Mouse (Mus musculus): Measurements from ENCODE around the gene Irf1.
A peak's percentile ranks its signal among the peaks of the same experiment; 100 is the strongest.

Irf1 gene

DNA sequence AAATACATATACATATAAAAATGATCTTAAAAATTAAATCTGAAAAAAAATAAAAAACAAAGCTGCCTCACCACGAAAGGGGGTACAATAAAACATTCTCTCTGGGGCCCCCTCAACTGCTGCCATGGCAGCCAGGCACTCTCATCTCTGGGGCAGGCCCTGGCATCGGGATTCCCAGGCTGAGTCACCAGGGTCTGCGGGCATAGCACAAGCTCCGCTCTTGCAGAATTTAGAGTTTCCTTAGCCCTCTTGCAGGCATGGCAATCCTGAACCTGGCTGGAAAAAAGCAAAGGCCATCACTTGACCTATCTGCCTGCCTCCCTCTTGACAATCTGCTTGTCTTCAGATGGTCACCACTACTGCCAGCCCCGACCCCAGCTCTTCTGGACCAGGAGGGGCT, 8.5 kb upstream of the Irf1 start:
- DNase-seq (ENCODE audit: low spot score): no peak

DNA sequence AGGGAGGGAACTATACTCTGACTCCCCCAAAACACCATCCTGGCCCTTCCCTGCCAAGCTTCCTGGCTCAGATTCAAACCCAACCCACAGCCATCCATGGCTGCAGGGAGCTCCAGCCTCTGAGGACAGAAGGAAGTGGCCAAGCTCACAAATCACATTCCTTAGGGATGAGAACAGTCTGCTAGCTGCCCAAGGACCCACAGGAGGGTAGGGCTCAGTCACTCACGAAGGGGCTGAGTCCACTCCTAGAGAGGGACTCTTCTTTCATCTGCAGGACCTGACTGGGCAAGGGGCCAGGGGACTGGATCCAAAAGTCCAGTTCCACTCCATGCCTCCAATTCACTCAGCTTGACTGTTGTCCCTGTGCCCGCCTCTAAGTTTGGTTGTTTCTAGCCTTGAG, 8.0 kb upstream of the Irf1 start:
- DNase-seq (ENCODE audit: low spot score): peak; percentile 48

DNA sequence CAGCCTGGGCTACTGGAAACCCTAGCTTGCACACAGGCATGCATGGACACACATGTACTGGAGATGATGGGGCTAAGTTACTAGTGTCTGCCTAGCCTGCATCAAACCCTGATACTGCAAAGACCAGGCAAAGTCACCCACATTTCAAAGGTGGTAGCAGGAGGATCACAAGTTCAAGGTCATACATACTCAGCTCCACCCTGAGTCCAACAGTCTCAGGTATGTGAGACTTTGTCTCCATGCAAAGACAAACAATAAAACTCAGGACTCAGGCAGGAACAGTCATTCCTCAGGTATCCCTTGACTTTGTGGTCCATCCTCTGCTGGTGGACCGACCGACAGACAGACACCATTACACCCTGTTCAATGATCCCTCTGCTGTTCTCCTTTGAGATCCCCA, 7.4 kb upstream of the Irf1 start:
- no peak for DNase-seq (ENCODE audit: low spot score)

DNA sequence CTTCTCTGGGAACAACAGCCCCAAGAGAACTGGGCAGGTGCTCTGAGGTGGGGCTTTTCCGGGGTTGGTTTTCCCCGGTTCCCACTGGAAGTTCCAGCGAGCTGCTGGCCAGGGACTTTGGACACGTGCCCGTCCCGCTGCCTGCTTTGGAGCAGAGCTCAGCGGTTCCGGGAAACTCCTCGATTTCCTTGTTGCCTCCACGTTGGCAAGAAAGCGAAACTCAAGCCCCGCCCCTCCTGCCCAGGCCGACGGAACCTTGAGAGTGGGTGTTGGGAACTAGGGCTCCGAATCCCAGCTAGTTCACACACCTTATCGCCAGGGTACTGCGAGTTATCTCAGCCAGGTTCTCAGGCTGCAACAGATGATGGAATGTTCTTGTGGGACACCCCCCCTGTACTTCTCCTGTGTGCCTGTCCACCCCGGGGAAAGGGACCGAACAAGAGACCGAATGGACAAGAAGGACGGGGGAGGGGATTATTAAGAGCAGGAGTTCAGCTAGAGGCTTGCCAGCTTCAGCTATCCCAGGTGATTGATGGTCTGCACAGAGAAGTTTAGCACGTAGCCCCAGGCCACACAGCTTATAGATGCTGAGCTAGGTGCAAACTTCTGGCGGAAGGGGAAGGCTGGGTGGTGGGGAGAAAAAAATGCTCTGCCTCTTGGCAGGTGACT, 6.9 kb upstream of the Irf1 start:
- peak; percentile 81 for DNase-seq (ENCODE audit: low spot score)

DNA sequence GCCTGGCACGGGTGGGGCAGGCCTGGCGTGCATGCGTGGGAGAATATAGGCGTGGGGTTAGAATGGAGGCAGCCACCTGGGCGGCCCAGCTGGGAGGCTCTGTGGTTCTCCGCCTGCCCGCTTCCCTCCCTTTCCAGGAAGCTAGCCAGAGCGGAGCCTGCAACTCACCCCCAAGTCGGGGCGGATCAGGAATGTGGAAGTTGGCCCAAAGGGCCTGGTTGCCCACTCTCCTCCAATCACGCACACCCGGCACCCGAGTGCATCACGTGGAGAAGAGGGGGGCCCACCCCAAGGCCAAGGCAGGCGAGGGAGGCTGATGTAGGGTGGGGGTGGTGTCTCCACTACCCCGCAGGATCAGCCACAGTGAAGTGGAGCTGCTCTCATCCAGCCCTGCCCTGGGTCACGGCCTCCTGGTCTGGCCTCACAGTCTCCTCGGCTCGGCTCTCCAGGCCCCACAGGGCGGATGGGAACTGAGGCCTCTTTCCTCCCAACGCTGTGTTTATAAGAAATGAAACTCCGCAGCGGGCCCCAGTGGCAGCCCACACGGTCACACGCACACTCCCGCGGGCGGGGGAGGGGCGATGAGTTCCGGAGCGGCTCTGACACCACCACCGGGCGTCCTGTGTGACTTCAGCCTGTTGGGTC, 6.2 kb upstream of the Irf1 start:
- peak; percentile 85 for DNase-seq (ENCODE audit: low spot score)

DNA sequence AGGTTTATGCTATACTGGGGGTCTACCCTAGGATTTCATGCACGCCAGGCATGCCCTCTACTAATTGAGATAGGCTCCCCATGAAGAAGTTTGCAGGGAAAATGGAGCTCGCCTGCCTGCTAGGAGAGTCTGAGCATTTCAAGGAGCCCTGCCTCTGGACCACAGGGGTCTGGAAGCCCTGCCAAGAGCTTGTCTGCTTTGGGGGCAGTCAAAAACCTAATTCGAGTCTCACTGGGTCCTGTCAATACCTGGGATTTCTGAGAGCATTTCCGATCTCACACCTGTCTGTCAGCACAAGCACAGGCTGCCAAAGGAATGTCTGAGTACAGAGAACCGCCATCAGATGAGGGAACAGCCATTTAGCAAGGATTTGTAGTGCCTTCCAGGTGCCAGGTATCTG, 5.2 kb upstream of the Irf1 start:
- no peak for DNase-seq (ENCODE audit: low spot score)

DNA sequence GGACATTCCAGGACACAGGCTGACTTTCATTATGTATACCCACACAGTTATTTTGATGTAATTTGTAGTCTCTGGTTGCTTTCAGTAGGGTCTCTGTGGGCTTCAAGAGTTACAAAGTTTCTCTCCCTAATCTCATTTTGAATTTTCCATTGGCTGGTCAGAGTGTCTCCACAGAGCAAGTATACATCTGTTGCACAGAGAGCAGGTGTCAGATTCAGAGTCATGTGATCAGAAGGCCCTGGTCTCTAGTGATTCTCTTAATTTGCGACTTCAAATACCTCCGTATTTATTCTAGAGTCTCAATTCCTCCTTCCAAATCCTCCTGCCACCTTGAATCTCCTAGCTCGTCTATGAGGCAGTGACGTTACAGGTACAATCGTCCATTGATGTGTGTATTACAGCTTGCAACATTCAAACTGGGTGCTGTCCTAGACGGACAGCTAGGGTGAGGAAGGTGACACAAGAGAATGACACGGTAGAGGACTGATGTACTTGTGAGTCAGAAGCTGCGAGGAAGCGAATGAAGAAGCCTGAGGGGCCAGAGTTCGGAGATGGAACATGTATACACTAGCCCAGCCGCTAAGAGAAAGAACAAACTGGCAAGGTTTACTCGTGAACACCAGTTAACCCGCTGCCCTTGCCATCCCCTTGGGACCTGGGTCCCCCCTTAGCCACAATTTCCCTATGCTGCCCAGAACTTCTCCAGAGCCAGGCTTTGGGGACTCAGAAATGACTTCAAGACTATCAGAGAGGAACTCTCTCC, 1.2 kb upstream of the Irf1 start:
- DNase-seq (ENCODE audit: low spot score): no peak

DNA sequence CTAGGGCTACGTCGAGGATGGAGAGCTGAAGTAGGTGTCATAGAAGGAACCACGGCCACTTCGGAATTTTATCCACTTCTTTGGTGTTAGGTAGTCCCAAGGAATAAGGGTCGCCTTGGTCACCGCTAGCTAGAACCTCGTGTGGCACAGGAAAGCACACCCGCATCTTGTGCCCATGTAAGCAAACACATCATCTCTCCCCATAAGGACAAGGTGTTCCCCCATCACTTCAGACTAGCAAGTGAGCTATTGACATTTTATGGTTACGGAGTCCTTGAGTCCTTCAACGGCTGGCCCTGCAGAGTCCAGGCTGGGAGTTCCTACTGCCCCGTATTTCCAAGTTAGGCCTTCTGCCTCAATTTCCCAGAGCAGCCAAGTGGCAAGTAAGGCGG, 633 bp upstream of the Irf1 start:
- no peak for DNase-seq (ENCODE audit: low spot score)

DNA sequence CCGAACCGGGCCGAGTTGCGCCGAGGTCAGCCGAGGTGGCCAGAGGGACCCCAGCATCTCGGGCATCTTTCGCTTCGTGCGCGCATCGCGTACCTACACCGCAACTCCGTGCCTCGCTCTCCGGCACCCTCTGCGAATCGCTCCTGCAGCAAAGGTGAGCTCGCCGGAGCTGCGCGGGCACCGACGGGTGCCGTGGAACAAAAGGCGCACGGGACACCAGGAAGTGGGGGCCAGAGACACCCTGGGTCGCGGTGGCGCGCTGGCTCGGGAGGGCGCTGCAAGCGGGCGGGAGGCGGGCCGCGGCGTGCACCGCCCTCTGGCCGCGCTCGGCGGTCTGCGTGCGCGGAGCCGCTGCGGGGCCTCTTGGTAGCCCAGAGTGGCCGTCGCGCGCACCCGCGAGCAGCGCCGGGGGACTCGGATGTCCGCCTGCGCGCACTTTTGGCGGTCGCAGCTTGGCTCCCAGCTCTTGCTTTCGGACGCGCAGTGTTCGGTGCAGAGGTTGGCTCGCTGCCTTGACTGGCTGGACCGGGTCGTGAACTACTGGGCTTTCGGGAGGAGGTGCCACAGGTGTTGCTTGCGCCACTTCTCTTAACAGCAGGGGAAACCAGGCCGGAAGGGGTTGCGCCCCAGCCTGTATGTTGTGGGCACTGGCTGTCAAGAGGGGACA, 444 bp downstream of the Irf1 start:
- peak; percentile 70 for DNase-seq (ENCODE audit: low spot score)

DNA sequence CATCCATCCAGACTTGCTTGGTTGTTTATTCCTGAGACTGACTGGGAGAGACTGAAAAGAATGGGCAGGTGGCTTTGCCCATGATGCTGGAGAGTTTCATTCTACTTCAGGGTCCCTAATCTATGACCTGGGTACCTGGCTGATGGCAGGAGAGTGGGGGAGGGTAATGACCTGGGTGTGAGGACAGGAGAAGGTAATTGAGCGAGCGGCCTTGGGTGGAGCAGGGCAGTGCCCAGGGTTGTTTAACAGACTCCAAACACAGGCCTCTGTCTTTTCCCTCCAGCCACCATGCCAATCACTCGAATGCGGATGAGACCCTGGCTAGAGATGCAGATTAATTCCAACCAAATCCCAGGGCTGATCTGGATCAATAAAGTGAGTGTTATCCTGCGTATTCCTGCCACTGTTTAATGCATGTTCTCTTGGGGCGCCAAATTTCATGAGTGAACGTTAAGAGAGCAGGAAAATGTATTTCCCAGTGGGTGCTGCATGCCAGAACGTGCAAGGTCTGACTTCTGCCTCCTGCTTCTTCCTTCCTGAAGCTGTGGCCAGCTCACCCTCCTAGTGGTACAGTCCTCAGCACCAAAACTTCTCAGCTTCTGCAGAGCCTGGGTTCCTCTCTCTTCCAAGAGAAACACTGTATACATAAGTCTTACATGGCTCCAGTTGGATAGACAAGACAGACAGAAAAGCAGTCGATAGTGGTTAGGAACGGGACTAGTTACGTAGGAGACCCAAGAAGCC, 1.4 kb downstream of the Irf1 start:
- no peak for DNase-seq (ENCODE audit: low spot score)

DNA sequence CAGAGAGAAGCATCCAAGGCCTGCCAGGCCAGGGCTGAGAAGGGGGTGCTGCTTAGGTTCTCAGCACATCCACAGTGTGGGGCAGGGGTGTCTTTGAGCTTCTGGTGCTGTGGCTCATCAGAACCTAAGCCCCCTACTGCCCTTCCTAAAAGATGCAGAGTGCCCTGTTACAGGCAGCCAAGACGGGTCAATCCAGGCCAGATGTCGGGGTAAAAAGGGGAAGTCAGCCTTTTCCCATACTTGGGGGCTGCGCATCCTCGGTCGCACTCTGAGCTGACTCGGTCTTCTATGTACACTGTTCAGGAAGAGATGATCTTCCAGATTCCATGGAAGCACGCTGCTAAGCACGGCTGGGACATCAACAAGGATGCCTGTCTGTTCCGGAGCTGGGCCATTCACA, 2.7 kb downstream of the Irf1 start:
- DNase-seq (ENCODE audit: low spot score): no peak

DNA sequence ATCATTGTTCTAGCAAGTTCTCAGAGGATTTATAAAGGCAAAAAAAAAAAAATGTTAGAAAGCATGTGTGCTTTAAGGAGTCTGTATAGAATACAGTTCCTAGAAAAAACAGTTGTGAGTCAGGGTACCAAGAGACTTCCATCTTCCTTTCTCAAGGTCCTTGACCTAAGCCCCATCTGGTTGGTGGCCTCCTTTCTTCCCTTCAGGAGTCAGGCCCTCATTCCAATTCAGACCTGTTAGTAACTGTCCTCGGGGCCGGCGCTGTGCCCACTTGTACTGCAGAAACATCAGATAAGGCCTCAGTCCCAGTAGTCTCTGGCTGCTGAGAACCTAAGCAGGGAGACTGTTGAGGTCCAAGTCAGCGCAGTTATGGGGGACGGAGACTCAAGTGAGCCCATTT, 3.3 kb downstream of the Irf1 start, which contains the start of gene Gm17334:
Gene Gm17334, minus strand, starts transcription at position 101 of the 400 bp plus-strand sequence.
- DNase-seq (ENCODE audit: low spot score): no peak

DNA sequence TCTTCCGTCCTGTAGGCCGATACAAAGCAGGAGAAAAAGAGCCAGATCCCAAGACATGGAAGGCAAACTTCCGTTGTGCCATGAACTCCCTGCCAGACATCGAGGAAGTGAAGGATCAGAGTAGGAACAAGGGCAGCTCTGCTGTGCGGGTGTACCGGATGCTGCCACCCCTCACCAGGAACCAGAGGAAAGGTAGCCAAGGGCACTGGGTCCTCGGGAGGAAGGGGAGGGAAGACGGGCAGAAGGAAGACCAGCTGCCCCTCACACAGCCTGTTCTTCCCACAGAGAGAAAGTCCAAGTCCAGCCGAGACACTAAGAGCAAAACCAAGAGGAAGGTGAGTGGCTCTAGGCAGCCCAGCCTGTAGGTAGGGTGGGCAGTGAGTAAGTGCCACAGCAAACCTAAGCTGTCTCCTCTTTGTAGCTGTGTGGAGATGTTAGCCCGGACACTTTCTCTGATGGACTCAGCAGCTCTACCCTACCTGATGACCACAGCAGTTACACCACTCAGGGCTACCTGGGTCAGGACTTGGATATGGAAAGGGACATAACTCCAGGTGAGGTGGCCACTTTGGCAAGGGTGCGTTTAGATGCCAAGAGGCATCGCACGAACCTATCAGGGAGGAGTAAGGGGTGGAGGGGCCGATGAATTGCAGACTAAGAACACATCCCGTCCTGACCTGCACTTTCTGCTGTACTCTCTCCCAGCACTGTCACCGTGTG, 4.0 kb downstream of the Irf1 start:
- DNase-seq (ENCODE audit: low spot score): no peak

DNA sequence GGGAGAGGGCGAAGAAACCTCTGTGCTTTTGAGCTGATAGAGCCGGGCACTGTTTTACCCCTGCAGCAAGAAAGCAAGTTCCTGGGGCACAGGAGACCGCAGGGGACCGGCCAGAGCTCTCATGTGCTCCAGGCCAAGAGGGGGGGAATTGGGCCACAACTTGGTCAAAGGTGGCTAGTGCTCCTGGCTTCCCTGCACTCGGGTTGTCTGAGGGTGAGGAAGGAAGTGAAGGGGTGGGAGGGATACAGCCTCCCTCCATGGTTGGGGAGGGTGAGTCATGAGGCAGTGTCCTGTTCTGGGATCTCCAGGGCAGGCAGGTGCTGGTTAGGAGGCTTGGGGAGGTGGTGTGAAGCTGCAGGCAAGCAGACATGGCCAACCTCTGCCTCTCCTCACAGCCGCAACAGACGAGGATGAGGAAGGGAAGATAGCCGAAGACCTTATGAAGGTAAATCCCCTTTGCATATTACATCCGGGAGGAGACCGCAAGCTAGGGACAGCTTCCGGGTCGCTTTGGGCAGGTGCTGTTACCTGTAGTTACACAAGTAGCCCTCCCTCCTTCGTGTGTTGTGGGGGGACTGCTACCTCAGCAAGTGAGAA, 4.9 kb downstream of the Irf1 start:
- no peak for DNase-seq (ENCODE audit: low spot score)

DNA sequence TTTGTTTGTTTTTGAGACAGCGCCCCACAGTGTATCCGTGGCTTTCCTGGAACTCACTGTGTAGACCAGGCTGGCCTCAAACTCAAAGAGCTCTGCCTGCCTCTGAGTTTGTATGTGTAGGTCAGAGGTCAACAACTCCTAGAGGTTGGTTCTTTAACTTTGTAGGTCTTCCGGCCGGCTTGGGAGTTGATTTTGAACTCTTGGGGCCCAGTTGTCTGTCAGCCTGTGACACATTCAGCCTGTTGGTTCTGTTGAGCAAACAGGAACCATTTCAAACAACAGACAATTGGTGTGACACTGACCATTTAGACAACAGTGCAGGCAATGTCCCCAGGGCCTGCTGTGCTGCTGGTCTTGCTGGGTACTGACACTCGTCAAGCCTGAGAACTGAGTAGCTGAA, 7.9 kb downstream of the Irf1 start:
- DNase-seq (ENCODE audit: low spot score): no peak

DNA sequence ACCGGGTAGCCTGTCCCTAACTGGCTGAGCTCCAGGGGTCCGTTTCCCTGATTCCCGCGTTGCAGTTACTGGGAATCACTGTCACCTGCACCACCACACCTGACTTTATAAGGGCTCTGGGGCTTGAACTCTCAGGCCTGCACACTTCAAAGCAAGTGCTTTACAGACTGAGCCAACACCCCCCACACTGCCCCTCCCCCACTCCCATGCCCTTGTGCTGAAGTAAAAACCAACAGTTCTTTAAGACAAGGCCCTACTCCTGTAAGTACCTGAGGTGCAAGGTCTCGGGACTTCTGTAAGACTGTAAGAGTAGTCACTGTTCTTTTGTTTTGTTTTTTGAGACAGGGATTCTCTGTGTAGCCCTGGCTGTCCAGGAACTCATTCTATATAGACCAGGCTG, 8.6 kb downstream of the Irf1 start:
- DNase-seq (ENCODE audit: low spot score): no peak

DNA sequence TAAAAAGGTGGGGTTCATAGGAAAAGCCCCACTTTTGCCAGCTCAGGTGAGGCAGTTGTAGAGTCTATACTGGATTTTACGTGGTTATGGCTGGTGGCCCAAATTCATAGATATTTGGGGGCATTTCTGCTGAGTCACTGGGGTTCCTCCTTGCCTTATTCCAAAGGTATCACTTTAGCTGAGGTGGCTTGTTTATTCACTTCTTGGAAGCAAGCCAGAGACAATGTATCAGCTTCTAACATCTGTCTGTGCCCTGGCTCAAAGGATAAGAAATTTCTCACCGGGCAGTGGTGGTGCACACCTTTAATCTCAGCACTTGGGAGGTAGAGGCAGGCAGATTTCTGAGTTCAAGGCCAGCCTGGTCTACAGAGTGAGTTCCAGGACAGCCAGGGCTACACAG, 10.0 kb downstream of the Irf1 start:
- no peak for DNase-seq (ENCODE audit: low spot score)

DNA sequence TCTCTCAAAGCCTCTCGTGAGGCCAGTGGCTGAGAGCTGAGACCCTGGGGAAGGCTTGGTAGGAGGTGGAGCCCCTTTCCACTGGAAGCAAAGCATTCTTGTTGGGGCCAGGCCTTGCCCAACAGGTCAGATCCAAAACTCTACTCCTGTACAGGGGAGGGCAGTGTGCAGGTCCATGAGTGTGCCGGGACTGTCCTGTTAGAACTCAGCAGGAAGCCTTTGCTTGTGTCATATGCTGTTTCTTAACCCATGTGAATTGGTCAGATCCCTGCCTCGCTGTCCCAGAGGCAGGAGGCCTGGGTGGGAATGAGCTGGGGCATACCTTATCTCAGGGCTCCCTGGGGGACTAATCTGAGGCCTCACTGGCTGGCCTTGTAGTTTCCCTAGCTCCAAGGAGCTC, 10.4 kb downstream of the Irf1 start:
- DNase-seq (ENCODE audit: low spot score): no peak

DNA sequence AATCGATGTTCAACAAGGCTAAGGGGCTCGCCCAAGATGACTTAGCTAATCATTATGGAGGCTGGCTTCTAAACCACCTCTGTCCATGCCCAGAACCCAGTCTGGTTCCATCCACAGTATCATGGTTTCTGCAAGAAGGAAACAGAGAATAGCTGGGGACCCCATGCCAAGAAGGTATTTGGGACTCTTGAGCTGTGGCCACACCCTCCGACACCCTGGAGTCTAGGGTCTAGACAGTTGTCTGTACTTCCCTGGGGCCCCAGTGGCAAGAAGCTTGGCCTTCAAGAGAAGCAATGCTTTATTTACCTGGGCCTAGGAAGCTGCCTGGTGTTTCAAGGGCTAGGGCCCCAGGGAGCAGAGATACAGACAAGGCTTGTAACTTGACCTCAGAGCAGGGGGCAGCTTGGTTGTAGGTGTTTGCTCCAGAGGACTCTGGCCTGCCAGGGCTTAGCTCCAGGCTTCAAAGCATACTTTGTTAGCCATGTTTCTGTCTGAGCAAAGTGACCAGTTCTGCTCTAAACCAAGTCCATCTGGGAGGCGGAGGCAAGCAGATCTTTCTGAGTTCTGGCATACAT, 11.5 kb downstream of the Irf1 start:
- DNase-seq (ENCODE audit: low spot score): no peak

DNA sequence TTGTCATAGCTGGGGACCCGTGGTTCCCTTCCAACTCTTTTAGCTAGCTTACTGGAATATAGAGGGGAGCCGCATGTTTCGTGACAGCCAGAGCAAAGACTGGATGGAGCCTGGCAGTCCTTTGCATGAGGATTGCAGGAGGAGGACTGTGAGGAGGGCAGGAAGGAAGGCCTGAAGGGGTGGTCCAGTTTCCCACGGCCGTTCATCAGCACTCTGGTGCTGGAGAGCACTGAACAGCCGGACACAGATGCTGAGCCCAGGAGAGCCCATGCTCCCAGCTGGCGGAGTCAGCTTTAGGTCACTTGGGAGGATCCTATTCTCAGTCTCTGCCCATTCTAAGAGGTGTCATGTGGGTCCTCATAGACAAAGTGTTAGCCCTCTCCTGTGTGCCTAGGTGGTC, 12.2 kb downstream of the Irf1 start:
- no peak for DNase-seq (ENCODE audit: low spot score)

DNA sequence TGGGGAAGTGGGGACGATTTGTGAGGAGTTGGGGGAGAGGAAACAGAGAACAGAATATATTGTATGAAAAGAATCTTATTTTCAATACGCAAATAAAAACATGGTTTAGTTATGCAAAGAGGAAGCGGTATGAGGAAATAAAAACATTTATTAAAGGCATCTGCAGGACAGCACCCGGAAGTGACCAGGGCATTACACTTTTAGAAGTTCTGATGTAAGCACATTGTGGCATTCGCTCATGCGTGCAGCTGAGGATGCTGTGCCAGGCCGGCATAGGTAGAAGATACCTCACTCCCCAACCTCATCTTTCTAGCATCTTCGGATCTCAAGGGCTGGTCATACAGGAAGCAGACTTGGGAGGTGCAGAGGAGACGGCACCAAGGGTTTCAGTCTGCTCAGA, 13.5 kb downstream of the Irf1 start:
- no peak for DNase-seq (ENCODE audit: low spot score)

All from urinary bladder, postnatal 25 days (tissue).